Mouse (Mus musculus): Measurements from ENCODE around the gene Sec23b. TPM values are rescaled to one million over a fixed set of nuclear protein-coding genes. Genes with fewer than 3 reads are reported as not detected.
A peak's percentile ranks its signal among the peaks of the same experiment; 100 is the strongest.

The Sec23b gene
- polyA plus RNA-seq (2015; fragmentation: Nextera tagmentation; extraction: Ambion mirVana) = 65.0 and 66.2 TPM in 2 replicates

DNA sequence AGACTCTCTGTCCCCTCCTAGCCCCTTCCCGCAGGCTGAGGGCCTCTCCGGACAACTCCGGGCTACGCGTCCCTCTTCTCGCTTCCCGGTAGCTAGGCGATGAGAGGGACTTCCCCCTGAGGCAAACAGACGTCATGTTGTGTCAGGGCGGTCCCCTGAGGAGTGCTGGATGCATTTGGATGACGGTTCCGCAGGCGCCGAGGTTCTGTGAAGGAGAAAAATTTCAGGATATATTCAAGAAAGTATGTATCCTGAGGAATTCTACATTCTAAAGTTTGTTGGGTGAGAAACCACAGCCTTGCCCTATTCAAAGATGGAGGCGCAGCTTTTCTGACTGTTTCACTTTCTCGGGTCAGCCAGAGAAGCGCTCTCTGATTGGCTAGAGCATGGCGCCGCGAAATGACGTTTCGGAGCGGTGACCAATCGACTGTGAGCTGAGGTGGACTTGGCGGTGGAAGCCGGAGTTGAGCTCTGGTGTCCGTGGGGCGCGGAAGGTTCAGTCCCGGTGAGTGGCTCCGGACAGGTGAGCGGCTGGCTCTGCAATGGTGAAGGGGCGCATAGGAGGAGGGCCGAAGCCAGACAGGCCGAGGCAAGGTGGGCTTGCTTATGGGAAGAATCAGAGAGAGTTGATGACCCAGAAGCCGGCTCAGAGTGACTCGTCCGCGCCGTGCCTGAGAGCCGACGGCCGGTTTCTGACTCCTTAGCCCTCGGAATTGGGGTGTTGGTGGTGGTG is at the start of gene Sec23b:
Gene Sec23b (plus strand): TSS at position 410 of the 733 bp plus-strand sequence.
- H3K4me2 ChIP-seq = peak within 1 kb of the TSS; percentile 74
- H3K4me3 ChIP-seq = peak within 1 kb of the TSS; percentile 92
- ATAC-seq (replicated peaks) = peak; percentile 99
- WGBS = under 1% methylated on average over 44 of the region's 44 CpGs
- peak within 1 kb of the TSS; percentile 82 for H3K27ac ChIP-seq
- H3K36me3 ChIP-seq (replicated peaks) = no peaks in the 10 kb centered on the region
- peak within 1 kb of the TSS; percentile 63 for H3K9ac ChIP-seq
- H3K9me3 ChIP-seq = no peaks in the 10 kb centered on the region
- no peaks in the 10 kb centered on the region for H3K27me3 ChIP-seq (replicated peaks)
- peaks cover 17% of the 10 kb centered on the region for H3K4me1 ChIP-seq

DNA sequence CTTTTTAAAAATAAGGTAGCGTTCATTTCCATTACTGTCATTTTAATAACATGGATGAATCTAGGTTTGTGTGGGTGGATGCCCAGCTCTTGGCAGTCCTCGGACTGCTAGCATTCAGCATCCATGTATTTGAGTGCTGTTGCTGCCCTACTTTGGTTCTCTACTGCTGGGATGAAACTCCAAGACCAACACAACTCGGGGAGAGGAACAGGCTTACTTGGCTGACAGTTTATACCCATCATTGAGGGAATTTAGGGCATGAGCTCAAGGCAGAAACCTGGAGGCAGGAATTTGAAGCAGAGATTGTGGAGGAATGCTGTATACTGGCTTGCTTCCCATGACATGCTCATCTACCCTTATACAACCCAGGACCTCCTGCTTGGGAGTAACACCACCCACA is 41.4 kb upstream of the Sec23b start:
- 83% methylated on average over 3 of the region's 3 CpGs for WGBS
- Histone ChIP-seq H3K9ac (no peak overlapping the region), H3K4me2 (no peak overlapping the region), H3K4me1 (no peaks in the 10 kb centered on the region), H3K4me3 (no peak overlapping the region), H3K36me3 (replicated peaks) (peaks cover 15% of the 10 kb centered on the region; the same call in 1 of the 2 replicates), H3K9me3 (no peaks in the 10 kb centered on the region), H3K27ac (no peak overlapping the region), H3K27me3 (replicated peaks) (0 out of 2 replicates have a peak, but pooled peaks cover 3% of the 10 kb centered on the region)
- no peak for ATAC-seq (replicated peaks)

- Histone ChIP-seq H3K4me1 (no peaks in the 10 kb centered on the region), H3K27me3 (replicated peaks) (0 out of 2 replicates have a peak, but pooled peaks cover 6% of the 10 kb centered on the region), H3K27ac (no peak overlapping the region), H3K36me3 (replicated peaks) (peaks cover 17% of the 10 kb centered on the region), H3K4me3 (no peak overlapping the region), H3K9me3 (no peaks in the 10 kb centered on the region), H3K4me2 (no peak overlapping the region), H3K9ac (no peak overlapping the region)
- 57% methylated on average over 3 of the region's 3 CpGs for WGBS
- ATAC-seq (replicated peaks) = no peak
These were observed 36.3 kb upstream of the Sec23b start for GRCm38 (mm10) chr2:144519772-144520171.

DNA sequence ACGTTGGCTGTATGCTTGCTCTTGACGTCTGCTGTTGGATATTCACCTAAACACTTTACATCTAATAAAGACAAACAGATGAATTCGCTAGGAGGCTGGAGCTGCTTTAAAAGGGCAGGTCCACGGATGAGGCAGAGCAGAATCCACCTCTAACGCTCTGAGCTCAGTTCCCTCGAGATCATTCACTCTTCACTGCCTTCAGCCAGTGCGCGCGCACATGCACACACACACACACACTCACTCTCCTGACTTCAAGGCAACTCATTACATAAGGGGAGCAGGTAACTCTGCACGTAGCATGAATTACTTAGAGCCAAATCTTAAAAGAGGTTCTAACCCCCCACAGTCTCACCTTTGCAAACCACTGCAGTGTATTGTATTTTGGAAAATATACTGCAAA is 30.2 kb upstream of the Sec23b start:
- Histone ChIP-seq H3K4me2 (peak overlapping the region; percentile 71), H3K27ac (no peak overlapping the region), H3K9me3 (no peaks in the 10 kb centered on the region), H3K27me3 (replicated peaks) (0 out of 2 replicates have a peak, but pooled peaks cover 3% of the 10 kb centered on the region), H3K4me1 (peaks cover 26% of the 10 kb centered on the region), H3K9ac (no peak overlapping the region; the same call in 1 of the 2 replicates), H3K4me3 (peak overlapping the region; percentile 86; the same call in 1 of the 2 replicates), H3K36me3 (replicated peaks) (peaks cover 5% of the 10 kb centered on the region; the same call in 1 of the 2 replicates)
- WGBS = 46% methylated on average over 10 of the region's 10 CpGs
- no peak for ATAC-seq (replicated peaks)

DNA sequence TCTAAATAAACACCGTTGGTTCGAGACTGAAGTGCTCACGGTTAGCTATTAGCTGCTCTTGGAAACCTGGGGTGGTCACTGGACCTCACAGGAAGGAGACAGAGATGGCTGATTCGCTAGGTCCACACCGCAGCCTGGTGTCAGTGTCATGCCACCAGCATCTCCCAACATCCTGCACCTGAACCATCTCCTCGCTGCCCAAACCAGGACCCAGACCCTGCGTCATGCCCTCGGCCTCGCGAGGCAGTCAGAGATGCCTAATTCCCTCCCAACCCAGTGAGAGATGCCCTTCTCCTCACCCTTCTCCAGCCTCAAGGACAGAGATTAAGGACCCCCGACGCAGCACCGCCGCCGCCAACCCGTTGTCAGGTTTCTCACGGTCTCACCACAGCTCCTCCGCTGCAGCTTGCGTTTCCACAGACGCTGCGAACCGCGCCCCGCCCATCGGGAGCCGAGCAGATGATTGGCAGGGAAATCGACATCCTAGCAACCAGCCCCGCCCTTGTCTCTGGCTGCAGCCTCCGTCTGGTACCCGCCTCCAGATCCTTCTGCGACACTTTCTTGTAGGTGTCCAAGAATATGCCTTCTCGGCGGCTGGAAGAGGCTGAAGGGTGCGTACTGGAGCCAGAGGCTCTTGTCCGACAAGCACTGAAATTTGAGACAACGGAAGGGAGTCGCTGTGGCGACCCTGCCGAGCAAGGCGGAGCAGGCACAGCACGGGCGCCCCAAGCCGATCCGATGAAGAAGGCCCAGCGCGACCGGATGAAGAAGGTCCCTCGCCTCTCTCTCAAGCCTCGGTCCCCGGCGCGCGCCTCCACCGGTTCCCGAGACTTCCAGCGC is 28.8 kb upstream of the Sec23b start, which contains the start of the genes Dzank1 and Polr3f:
Gene Dzank1 (minus strand): TSS at position 434 of the 840 bp plus-strand sequence.
Gene Polr3f (plus strand): TSS at position 738 of the 840 bp plus-strand sequence.
- H3K27ac ChIP-seq = peak within 1 kb of the TSS; percentile 98
- 0 out of 2 replicates have a peak, but pooled peaks cover 3% of the 10 kb centered on the region for H3K27me3 ChIP-seq (replicated peaks)
- H3K4me3 ChIP-seq = peak within 1 kb of the TSS; percentile 86
- peak within 1 kb of the TSS; percentile 75 for H3K9ac ChIP-seq
- peak within 1 kb of the TSS; percentile 71 for H3K4me2 ChIP-seq
- peak; percentile 98 for ATAC-seq (replicated peaks)
- peaks cover 26% of the 10 kb centered on the region for H3K4me1 ChIP-seq
- H3K36me3 ChIP-seq (replicated peaks) = peaks cover 5% of the 10 kb centered on the region; the same call in 1 of the 2 replicates
- no peaks in the 10 kb centered on the region for H3K9me3 ChIP-seq
- under 1% methylated on average over 56 of the region's 56 CpGs for WGBS

DNA sequence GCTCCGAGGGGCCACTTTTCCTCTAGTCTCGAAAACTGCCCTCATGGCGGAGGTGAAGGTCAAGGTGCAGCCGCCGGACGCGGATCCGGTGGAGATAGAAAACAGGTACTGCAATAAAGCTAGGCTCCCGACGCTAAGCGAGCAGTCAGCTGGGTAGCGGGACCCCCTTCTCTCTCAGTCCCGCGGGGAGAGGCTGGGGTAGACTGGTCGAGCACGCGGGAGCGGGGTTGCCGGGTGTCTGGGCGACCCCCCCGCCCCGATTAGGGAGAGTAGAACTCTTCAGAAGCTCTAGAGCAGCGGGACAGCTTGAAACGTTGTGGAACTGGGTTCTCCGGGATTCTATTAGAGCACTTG is 28.2 kb upstream of the Sec23b start:
- Histone ChIP-seq H3K9me3 (no peaks in the 10 kb centered on the region), H3K4me2 (peak overlapping the region; percentile 71), H3K4me3 (peak overlapping the region; percentile 86), H3K27me3 (replicated peaks) (0 out of 2 replicates have a peak, but pooled peaks cover 3% of the 10 kb centered on the region), H3K27ac (peak overlapping the region; percentile 98), H3K36me3 (replicated peaks) (peaks cover 8% of the 10 kb centered on the region; the same call in 1 of the 2 replicates), H3K9ac (peak overlapping the region; percentile 75), H3K4me1 (peaks cover 26% of the 10 kb centered on the region)
- whole genome bisulfite sequencing = under 1% methylated on average over 25 of the region's 25 CpGs
- ATAC-seq (replicated peaks) = peak; percentile 59

DNA sequence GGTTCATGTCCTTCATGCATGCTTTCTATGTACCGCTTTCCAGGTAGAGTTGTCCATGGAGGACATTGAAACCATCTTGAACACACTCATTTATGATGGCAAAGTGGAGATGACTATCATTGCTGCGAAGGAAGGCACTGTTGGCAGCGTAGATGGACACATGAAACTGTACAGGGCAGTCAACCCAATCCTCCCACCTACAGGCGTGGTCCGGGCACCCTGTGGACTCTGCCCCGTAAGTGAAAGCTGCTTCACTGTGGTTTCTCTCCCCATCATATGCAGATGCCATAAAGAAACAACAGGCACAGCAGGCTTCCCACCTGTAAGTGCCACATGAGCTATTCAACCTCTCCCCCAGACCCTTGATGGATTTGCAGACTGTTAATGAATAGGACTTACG is 18.9 kb upstream of the Sec23b start:
- no peak for ATAC-seq (replicated peaks)
- 96% methylated on average over 7 of the region's 7 CpGs for WGBS

DNA sequence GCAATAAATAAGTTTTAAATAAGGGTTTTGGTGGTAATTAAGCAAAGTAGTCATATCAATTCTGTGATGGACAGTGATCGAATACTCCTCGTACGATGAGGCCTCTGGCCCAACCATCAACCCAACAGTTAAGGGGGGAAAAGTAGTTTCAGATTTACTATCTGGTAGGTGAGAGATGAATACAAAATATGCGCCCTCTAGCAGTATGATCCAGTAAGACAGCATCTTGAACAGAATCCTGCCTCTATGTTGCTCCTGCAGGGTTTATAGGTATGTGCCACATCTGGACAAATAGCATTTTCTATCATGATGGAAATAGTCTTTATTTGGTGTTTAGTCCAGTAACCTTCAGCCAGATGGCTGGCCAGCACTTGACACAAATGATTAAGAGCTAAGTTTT is 14.8 kb upstream of the Sec23b start:
- peaks cover 56% of the 10 kb centered on the region for H3K36me3 ChIP-seq (replicated peaks)
- 85% methylated on average over 4 of the region's 4 CpGs for WGBS
- no peaks in the 10 kb centered on the region for H3K4me1 ChIP-seq

More for the DNA sequence above, 18.9 kb upstream of the Sec23b start:
- Histone ChIP-seq H3K36me3 (replicated peaks) (peaks cover 71% of the 10 kb centered on the region), H3K9ac (no peak overlapping the region), H3K27ac (no peak overlapping the region), H3K27me3 (replicated peaks) (no peaks in the 10 kb centered on the region), H3K4me2 (no peak overlapping the region), H3K4me1 (no peaks in the 10 kb centered on the region), H3K9me3 (no peaks in the 10 kb centered on the region), H3K4me3 (no peak overlapping the region)

DNA sequence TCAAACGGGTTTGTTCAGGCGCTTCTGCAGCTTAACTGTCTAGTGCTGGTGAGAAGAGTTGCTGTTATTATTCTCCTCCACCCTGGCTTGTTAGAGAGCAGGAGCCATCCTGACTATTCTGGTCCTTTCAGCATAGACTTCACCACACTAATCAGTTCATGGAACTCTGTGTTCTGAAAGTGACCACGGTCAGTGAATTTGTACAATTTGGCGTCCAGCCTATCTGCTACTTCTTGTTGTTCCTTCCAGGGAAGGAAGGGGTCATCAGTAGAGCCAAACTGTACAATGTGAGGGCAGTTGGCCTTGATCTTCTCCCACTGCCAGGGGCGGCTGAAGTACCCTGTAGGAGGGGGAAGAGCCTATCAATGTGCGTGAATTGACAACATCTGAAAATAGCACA is 12.4 kb upstream of the Sec23b start:
- H3K27ac ChIP-seq = no peak overlapping the region
- 93% methylated on average over 6 of the region's 6 CpGs for WGBS
- no peak overlapping the region for H3K4me2 ChIP-seq
- H3K4me3 ChIP-seq = no peak overlapping the region
- no peaks in the 10 kb centered on the region for H3K4me1 ChIP-seq
- H3K36me3 ChIP-seq (replicated peaks) = peaks cover 43% of the 10 kb centered on the region
- no peak overlapping the region for H3K9ac ChIP-seq
- H3K9me3 ChIP-seq = no peaks in the 10 kb centered on the region
- no peaks in the 10 kb centered on the region for H3K27me3 ChIP-seq (replicated peaks)
- no peak for ATAC-seq (replicated peaks)

More for the DNA sequence above, 14.8 kb upstream of the Sec23b start:
- no peak overlapping the region for H3K4me2 ChIP-seq
- H3K9me3 ChIP-seq = no peaks in the 10 kb centered on the region
- no peak overlapping the region for H3K4me3 ChIP-seq
- no peak overlapping the region for H3K9ac ChIP-seq
- H3K27me3 ChIP-seq (replicated peaks) = no peaks in the 10 kb centered on the region
- H3K27ac ChIP-seq = no peak overlapping the region
- ATAC-seq (replicated peaks) = no peak

DNA sequence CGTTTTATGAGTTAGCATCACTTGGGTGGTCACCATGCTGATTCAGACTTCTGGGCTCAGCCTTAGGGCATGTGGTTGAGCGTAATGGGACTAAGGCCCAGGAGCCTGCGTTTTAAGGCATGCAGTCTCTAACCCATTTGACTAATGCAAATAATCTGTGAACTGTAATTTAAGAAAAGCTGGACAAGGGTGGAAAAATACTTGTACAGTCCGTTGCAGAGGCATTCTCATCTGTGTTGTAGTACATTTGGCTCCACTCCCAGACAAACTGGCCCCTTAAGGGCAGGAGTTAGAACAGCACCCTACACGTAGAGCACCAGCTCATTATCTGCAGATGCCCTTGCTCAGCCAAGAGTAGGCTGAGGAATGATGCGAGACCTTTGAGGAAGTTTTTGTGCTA is 11.4 kb upstream of the Sec23b start:
- Histone ChIP-seq H3K36me3 (replicated peaks) (peaks cover 34% of the 10 kb centered on the region), H3K27me3 (replicated peaks) (no peaks in the 10 kb centered on the region)
- WGBS = 88% methylated on average over 6 of the region's 6 CpGs

DNA sequence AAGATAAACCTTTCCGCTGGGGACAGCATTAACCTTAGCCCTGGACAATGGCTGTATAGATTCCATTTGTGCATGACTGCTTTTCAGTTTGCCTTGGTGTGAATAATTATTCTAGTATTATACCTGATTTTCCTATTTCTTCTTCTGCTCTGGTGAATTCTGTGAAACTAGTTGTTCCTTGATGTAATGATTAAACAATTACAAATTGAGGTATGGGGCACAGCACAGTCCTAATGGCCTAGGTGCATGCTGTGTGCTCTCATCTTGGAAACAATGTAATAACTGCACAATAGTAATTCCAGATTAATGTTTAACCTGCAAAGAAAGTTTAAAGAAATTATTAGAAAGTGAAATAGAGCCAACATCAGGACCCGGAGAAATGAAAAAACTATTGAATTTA is 11.0 kb upstream of the Sec23b start:
- peaks cover 29% of the 10 kb centered on the region for H3K36me3 ChIP-seq (replicated peaks)
- H3K27ac ChIP-seq = no peak overlapping the region
- H3K4me3 ChIP-seq = no peak overlapping the region
- no peaks in the 10 kb centered on the region for H3K9me3 ChIP-seq
- ATAC-seq (replicated peaks) = no peak
- WGBS = 85% methylated on average over 2 of the region's 2 CpGs
- H3K27me3 ChIP-seq (replicated peaks) = no peaks in the 10 kb centered on the region
- H3K9ac ChIP-seq = no peak overlapping the region
- H3K4me1 ChIP-seq = peaks cover 8% of the 10 kb centered on the region
- H3K4me2 ChIP-seq = no peak overlapping the region

More for the DNA sequence above, 11.4 kb upstream of the Sec23b start:
- Histone ChIP-seq H3K27ac (no peak overlapping the region), H3K9ac (no peak overlapping the region), H3K4me1 (peaks cover 4% of the 10 kb centered on the region), H3K9me3 (no peaks in the 10 kb centered on the region), H3K4me2 (no peak overlapping the region), H3K4me3 (no peak overlapping the region)
- no peak for ATAC-seq (replicated peaks)

DNA sequence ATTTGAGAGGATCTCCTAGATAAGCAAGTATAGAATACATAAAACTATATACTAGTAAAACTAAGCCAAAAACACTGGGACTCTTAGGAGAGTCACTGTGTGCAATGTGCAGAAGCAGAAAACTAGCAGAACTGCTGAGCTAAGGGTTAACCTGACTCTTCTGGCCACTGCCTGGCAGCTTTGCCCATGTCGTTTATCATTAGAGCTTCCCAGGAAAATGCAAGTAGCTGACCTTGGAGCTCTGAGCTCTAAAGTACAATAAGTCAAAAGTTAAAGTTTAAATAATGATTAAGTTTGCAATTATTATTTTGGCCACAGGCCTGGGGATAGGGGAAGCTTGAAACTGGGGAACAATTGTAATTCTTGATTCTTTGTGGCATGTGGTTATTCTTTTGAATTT is 10.5 kb upstream of the Sec23b start:
- no peak overlapping the region for H3K4me2 ChIP-seq
- H3K27me3 ChIP-seq (replicated peaks) = no peaks in the 10 kb centered on the region
- H3K4me3 ChIP-seq = no peak overlapping the region
- 73% methylated on average over 1 of the region's 1 CpGs for WGBS
- H3K4me1 ChIP-seq = peaks cover 9% of the 10 kb centered on the region
- H3K27ac ChIP-seq = no peak overlapping the region
- peaks cover 27% of the 10 kb centered on the region for H3K36me3 ChIP-seq (replicated peaks)
- no peaks in the 10 kb centered on the region for H3K9me3 ChIP-seq
- ATAC-seq (replicated peaks) = no peak
- H3K9ac ChIP-seq = no peak overlapping the region

All from midbrain, embryonic 15.5 days (tissue).